Mouse (Mus musculus) urinary bladder, adult 18-20 months (tissue): ENCODE results near the gene Icmt.
A peak's percentile ranks its signal among the peaks of the same experiment; 100 is the strongest.

Experiments
- DNase-seq, 2 experiments: peaks; one replicate each; pipeline ENCODE4 v3.0.0; 2022; ENCODE audit warnings: low spot score in 2 of 2, mixed read lengths in 2 of 2

The Icmt gene

GRCm38 (mm10) chr4:152274681-152275131 lies 22.3 kb upstream of the Icmt start:
- DNase-seq, result peak in 1 of 2 experiments; percentile 41

GRCm38 (mm10) chr4:152276389-152277347 lies 20.4 kb upstream of the Icmt start:
- DNase-seq, result no peak

- no peak for DNase-seq
Measured at GRCm38 (mm10) chr4:152277916-152278315, 19.1 kb upstream of the Icmt start.

GRCm38 (mm10) chr4:152278986-152279385 lies 18.0 kb upstream of the Icmt start:
- no peak for DNase-seq

GRCm38 (mm10) chr4:152281601-152282000 lies 15.4 kb upstream of the Icmt start:
- DNase-seq, result no peak

- DNase-seq, result no peak
Measured at GRCm38 (mm10) chr4:152282721-152283120, 14.3 kb upstream of the Icmt start.

GRCm38 (mm10) chr4:152283186-152283950 lies 13.7 kb upstream of the Icmt start:
- peak; percentile 72 to 76 for DNase-seq

GRCm38 (mm10) chr4:152285505-152285904 lies 11.5 kb upstream of the Icmt start:
- DNase-seq, result peak; percentile 43

GRCm38 (mm10) chr4:152286183-152286582 lies 10.8 kb upstream of the Icmt start:
- no peak for DNase-seq

GRCm38 (mm10) chr4:152286887-152287286 lies 10.1 kb upstream of the Icmt start:
- DNase-seq, result no peak

GRCm38 (mm10) chr4:152287317-152288120 lies 9.5 kb upstream of the Icmt start:
- no peak for DNase-seq

GRCm38 (mm10) chr4:152288398-152288945 lies 8.6 kb upstream of the Icmt start:
- DNase-seq, result no peak

GRCm38 (mm10) chr4:152290385-152290784 lies 6.6 kb upstream of the Icmt start:
- no peak for DNase-seq

GRCm38 (mm10) chr4:152290991-152291390 lies 6.0 kb upstream of the Icmt start:
- no peak for DNase-seq

- DNase-seq, result no peak
Measured at GRCm38 (mm10) chr4:152291562-152291961, 5.5 kb upstream of the Icmt start, which contains the start of gene Hes3. Hes3 (minus strand) TSS chr4:152291662.

GRCm38 (mm10) chr4:152292102-152292765 lies 4.8 kb upstream of the Icmt start:
- DNase-seq, result no peak

GRCm38 (mm10) chr4:152294188-152294929 lies 2.7 kb upstream of the Icmt start:
- no peak for DNase-seq

GRCm38 (mm10) chr4:152295916-152296315 lies 1.1 kb upstream of the Icmt start:
- DNase-seq, result no peak

- DNase-seq, result no peak
Measured at GRCm38 (mm10) chr4:152296371-152296770, 656 bp upstream of the Icmt start.

GRCm38 (mm10) chr4:152298836-152299235 lies 1.8 kb downstream of the Icmt start:
- DNase-seq, result no peak
